Mouse (Mus musculus) heart, embryonic 11.5 days (tissue): ENCODE results near the gene Fbxo2. TPM values are rescaled to one million over a fixed set of nuclear protein-coding genes. Genes with fewer than 3 reads are reported as not detected.
"Not testable (repeated sequence)": the region's sequence is repeated elsewhere in the genome, so short reads cannot be mapped to it uniquely, and the experiment has no call there.

ENCODE experiments used
- ATAC-seq: fragments of 200-750 bp; cut with Nextera tagmentation; replicated peaks from 2 replicates; pipeline ENCODE4 v1.8.0; 2017; ENCODE audit warnings: moderate library complexity; ENCODE audit not compliant: insufficient number of reproducible peaks, low FRiP score, low TSS enrichment
- H3K27ac ChIP-seq: fragments of 300-500 bp; sonication (generic); 2 replicates; pipeline ENCODE4 v1.5.1; 2014; ENCODE audit warnings: mild to moderate bottlenecking, low read depth, low read length
- H3K27me3 ChIP-seq: fragments of 300-500 bp; sonication (generic); 2 replicates; pipeline ENCODE4 v1.6.1; 2014; ENCODE audit warnings: mild to moderate bottlenecking, low read length, mixed read lengths; ENCODE audit not compliant: control insufficient read depth, insufficient read depth
- H3K36me3 ChIP-seq: fragments of 300-500 bp; sonication (generic); 2 replicates; pipeline ENCODE4 v1.6.1; 2014; ENCODE audit warnings: mild to moderate bottlenecking, low read length, moderate library complexity, mixed read lengths; ENCODE audit not compliant: control insufficient read depth, insufficient read depth
- H3K4me1 ChIP-seq: fragments of 300-500 bp; sonication (generic); 2 replicates; pipeline ENCODE4 v1.6.1; 2014; ENCODE audit warnings: low read length; ENCODE audit not compliant: control insufficient read depth, insufficient read depth
- H3K4me2 ChIP-seq: fragments of 300-500 bp; sonication (generic); 2 replicates; pipeline ENCODE4 v1.6.1; 2014; ENCODE audit warnings: mild to moderate bottlenecking, moderate library complexity
- H3K4me3 ChIP-seq: fragments of 300-500 bp; sonication (generic); 2 replicates; pipeline ENCODE4 v1.5.1; 2014; ENCODE audit warnings: low read depth, low read length
- H3K9ac ChIP-seq: fragments of 300-500 bp; sonication (generic); 2 replicates; pipeline ENCODE4 v1.6.1; 2014; ENCODE audit warnings: mild to moderate bottlenecking, low read depth, low read length, moderate library complexity
- H3K9me3 ChIP-seq: fragments of 300-500 bp; sonication (generic); replicated peaks from 2 replicates; pipeline ENCODE4 v1.6.1; 2016; ENCODE audit warnings: low read length; ENCODE audit not compliant: control insufficient read depth
- WGBS: fragments of 180-500 bp; shearing (Covaris S2); extraction: QIAGEN DNeasy Blood & Tissue Kit; methylation state at CpG from one replicate; pipeline ENCODE4 v1.1.7; 2014; ENCODE audit not compliant: insufficient replicate concordance; 5-methylcytosine and 5-hydroxymethylcytosine counted together
- polyA plus RNA-seq: library from polyadenylated mRNA; unstranded; fragments of >200 nt; fragmentation: Nextera tagmentation; extraction: Ambion mirVana; gene quantifications from 2 replicates; pipeline ENCODE4 v1.2.1, GENCODE M21; 2014

Gene Fbxo2
- polyA plus RNA-seq, 1 experiment from 2014 or later, result 0.84 TPM

DNA sequence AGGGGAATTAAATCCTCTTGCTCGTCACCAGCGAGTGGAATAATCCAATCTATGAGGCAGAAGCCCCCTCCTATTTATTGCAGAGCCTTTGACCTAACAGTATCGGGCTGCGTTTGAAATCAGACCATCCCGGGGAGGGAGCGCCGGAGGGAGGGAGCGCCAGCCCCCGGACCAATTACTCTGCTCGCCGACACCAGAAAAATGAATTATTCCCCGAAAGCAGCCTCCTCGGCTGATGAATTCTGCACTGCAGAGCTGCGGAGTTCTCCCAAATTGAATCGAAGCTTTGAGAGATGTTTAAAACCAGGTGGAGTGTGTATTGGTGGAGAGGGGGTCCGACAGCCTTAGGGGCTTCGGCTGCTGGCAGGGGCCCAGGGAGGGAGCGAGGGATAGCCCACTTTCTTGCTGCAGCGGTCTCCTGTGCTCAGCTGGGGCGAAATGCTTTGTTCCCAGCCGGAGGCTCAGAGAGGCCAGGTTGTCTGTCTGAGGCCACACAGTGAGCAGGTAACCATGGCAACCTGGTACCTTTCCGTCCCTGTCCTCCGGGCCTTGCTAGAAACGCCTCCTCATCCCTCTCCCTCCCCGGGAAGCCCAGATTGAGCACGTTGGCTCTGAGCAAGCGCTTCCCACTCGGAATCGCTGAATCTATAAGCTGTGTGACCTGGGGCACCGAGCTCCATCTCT, 13.5 kb downstream of the Fbxo2 start:
- H3K9ac ChIP-seq, result no peak overlapping the region
- ATAC-seq, result no peak

DNA sequence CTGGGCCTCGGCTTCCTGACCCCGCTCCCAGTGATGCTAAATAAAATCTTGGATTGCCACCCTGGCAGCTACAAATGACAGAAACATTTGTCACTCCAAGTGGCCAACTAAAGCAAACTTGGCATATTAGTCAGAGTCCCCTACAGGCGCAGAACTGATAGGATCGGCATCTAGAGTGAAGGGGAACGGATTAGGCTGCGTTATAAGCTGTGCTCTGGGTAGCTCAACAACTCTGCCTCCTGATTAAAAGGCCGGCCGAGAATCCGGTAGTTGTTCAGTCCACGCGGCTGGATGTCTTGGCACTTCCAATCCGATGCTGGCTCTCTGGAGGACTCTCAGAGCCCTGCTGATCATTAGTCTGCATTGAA, 14.1 kb downstream of the Fbxo2 start:
- no peaks in the 10 kb centered on the region; the same call in 1 of the 2 replicates for H3K9me3 ChIP-seq
- H3K4me1 ChIP-seq, result no peaks in the 10 kb centered on the region
- no peak overlapping the region for H3K9ac ChIP-seq
- H3K27ac ChIP-seq, result no peak overlapping the region
- H3K4me2 ChIP-seq, result no peak overlapping the region
- peaks cover 80% of the 10 kb centered on the region for H3K27me3 ChIP-seq
- H3K4me3 ChIP-seq, result no peak overlapping the region
- no peak for ATAC-seq
- H3K36me3 ChIP-seq, result no peaks in the 10 kb centered on the region
- WGBS, result 6% methylated on average over 12 of the region's 12 CpGs

More for the DNA sequence above, 13.5 kb downstream of the Fbxo2 start:
- no peaks in the 10 kb centered on the region for H3K4me1 ChIP-seq
- H3K9me3 ChIP-seq, result no peaks in the 10 kb centered on the region; the same call in 1 of the 2 replicates
- no peak overlapping the region for H3K4me3 ChIP-seq
- 4% methylated on average over 30 of the region's 30 CpGs for WGBS
- no peak overlapping the region for H3K27ac ChIP-seq
- no peaks in the 10 kb centered on the region for H3K36me3 ChIP-seq
- H3K4me2 ChIP-seq, result no peak overlapping the region
- peaks cover 80% of the 10 kb centered on the region for H3K27me3 ChIP-seq

DNA sequence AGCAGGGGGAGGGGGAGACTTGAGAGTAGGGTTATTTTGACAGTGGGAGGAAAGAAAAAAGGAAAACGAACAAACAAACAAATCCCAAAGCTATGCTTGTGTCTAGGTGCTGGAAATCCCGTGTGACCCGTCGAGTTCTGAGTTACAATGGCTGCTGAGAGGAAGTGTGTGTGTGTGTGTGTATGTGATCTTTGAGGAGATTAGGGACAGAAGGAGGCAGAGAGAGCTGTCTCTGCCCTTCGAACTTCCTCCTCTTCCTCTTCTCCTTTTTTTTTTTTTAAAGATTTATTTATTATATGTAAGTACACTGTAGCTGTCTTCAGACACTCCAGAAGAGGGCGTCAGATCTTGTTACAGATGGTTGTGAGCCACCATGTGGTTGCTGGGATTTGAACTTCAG, 16.2 kb downstream of the Fbxo2 start:
- H3K27me3 ChIP-seq, result peaks cover 63% of the 10 kb centered on the region
- WGBS, result 61% methylated on average over 5 of the region's 6 CpGs
- not testable (repeated sequence) for H3K4me1 ChIP-seq

DNA sequence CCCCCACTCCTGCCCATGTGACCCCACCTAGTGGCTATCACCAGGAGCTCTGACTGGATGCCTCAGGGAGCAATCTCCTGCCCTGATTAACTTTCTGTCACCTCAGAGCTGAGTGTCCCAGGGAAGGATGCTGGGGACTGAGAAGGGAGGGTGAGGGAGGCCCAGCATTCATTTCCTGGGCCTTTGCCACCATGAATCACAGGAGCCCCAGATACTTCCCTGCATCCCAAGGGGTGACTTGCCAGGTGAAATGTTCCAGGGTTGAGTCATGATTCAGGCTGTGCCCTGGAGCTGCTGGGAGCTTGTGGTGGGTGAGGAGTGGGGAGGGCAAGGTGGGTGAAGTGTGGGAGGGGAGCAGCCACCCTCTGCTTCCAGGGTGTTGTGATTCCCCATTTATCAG, 17.3 kb downstream of the Fbxo2 start:
- no peaks in the 10 kb centered on the region for H3K36me3 ChIP-seq
- ATAC-seq, result no peak
- H3K27me3 ChIP-seq, result peaks cover 54% of the 10 kb centered on the region
- no peaks in the 10 kb centered on the region for H3K4me1 ChIP-seq
- H3K4me2 ChIP-seq, result no peak overlapping the region
- no peak overlapping the region; the same call in 1 of the 2 replicates for H3K27ac ChIP-seq
- no peak overlapping the region for H3K4me3 ChIP-seq
- H3K9me3 ChIP-seq, result no peaks in the 10 kb centered on the region; the same call in 1 of the 2 replicates
- no peak overlapping the region for H3K9ac ChIP-seq

More for the DNA sequence above, 16.2 kb downstream of the Fbxo2 start:
- not testable (repeated sequence) for H3K9me3 ChIP-seq, H3K36me3 ChIP-seq, H3K4me3 ChIP-seq, ATAC-seq, H3K27ac ChIP-seq, H3K4me2 ChIP-seq, H3K9ac ChIP-seq

DNA sequence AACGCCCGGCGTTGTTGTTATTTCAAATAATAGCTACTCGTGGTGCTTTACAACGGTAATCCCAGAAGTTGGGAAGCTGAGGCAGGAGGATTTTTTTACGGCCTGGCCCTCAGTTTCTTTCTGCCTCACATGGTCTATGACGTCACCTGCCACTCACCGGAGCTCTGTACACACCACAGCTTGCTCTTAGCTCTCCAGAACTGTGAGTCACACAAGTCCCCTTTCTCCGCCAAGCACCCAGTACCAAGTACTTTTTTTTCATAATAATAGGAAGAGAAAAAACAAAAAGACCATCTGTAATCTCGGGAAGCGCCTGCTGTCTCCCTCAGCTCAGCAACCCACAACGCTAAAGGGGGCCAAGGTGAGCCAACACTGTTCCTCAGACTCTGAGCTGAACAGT, 21.1 kb downstream of the Fbxo2 start:
- 83% methylated on average over 12 of the region's 12 CpGs for WGBS
- Histone ChIP-seq H3K27me3 (peaks cover 17% of the 10 kb centered on the region), H3K4me3 (no peak overlapping the region), H3K9ac (no peak overlapping the region), H3K4me2 (no peak overlapping the region), H3K36me3 (no peaks in the 10 kb centered on the region), H3K9me3 (no peaks in the 10 kb centered on the region), H3K4me1 (no peaks in the 10 kb centered on the region), H3K27ac (no peak overlapping the region)
- ATAC-seq, result no peak

DNA sequence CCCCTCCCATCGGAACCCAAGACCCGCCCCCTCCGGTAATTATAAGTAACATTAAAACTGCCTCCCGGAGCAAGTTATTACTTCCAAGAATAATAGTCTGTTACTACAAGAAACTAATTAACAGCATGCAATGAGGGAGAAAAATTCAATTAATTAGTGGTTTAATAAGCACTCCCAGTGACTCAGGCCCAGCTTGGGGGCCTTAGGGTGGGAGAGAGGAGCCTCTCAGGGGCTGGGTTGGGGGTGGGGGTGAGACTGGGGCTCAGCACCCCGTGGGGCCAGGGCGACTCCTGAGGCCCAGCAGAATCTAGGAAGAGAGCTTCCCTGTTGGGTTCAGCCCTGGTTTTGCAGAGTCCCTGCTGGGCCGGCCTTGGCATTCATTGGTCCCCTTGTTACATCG, 21.9 kb downstream of the Fbxo2 start:
- no peak for ATAC-seq
- no peaks in the 10 kb centered on the region for H3K4me1 ChIP-seq
- 30% methylated on average over 8 of the region's 8 CpGs for WGBS
- no peaks in the 10 kb centered on the region for H3K36me3 ChIP-seq
- no peak overlapping the region for H3K27ac ChIP-seq
- peaks cover 11% of the 10 kb centered on the region for H3K27me3 ChIP-seq
- H3K4me2 ChIP-seq, result no peak overlapping the region
- no peak overlapping the region for H3K4me3 ChIP-seq
- no peaks in the 10 kb centered on the region for H3K9me3 ChIP-seq
- no peak overlapping the region for H3K9ac ChIP-seq

DNA sequence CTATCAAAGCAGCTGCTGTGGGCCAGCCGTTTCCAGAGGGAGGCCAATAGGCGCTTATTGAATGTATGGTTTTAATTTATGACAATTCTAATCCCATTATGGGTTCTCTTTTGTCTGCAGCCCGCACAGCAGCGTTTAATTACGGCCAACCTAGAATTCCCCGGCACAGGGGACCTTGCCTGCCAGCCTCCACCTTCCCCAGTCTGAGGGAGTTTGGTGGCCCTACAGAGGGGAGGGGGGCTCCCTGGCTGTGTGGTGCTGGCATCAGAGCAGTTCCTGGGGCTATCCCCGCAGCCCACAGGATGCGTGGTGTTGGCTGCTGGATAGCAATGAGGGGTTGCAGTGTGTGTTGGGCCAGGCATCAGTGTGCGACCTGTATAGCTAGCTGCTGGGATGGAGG, 24.1 kb downstream of the Fbxo2 start:
- no peak for ATAC-seq
- WGBS, result 67% methylated on average over 9 of the region's 9 CpGs

DNA sequence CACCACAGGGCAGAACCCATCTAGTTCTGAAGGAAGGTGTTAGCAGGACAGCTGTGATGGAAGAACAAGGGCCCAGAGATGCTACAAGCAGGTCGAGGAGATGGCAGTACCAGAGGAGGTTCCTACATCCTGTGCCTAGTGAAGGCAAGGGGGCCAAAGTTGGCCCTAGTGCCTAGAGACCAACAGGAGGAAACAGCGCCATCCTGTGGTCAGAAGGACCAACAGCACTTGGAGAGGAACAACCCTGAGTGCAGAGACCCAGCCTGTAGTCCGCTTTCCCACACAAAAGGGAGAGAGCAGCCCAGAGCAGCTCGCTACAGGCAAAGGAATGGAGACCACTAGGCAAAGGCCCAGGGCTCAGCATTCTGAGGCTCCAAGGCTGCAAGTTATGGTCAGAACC, 25.4 kb downstream of the Fbxo2 start:
- 0 out of 2 replicates have a peak, but pooled peaks cover 2% of the 10 kb centered on the region for H3K27me3 ChIP-seq
- H3K4me2 ChIP-seq, result no peak overlapping the region
- 61% methylated on average over 4 of the region's 4 CpGs for WGBS
- H3K9ac ChIP-seq, result no peak overlapping the region
- H3K9me3 ChIP-seq, result no peaks in the 10 kb centered on the region
- no peaks in the 10 kb centered on the region for H3K4me1 ChIP-seq
- ATAC-seq, result no peak
- no peaks in the 10 kb centered on the region for H3K36me3 ChIP-seq
- no peak overlapping the region for H3K27ac ChIP-seq
- H3K4me3 ChIP-seq, result no peak overlapping the region

More for the DNA sequence above, 24.1 kb downstream of the Fbxo2 start:
- Histone ChIP-seq H3K27ac (no peak overlapping the region), H3K9me3 (no peaks in the 10 kb centered on the region), H3K36me3 (no peaks in the 10 kb centered on the region), H3K4me3 (no peak overlapping the region), H3K27me3 (0 out of 2 replicates have a peak, but pooled peaks cover 2% of the 10 kb centered on the region), H3K4me1 (no peaks in the 10 kb centered on the region), H3K4me2 (no peak overlapping the region), H3K9ac (no peak overlapping the region)

DNA sequence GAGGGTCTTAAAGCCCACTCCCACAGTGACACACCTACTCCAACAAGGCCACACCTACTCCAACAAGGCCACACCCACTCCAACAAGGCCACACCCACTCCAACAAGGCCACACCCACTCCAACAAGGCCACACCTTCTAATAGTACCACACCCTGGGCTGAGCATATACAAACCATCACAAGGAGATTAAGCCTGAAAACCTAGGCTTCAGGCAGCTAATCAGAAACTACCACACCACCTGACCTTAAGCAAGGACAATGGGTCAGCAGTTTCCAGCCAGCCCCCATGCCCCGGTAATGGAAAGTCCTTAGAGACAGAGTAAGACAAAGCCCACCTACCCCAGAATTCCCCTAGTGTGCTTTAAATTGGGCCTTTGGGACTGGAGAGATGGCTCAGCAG, 28.3 kb downstream of the Fbxo2 start:
- not testable (repeated sequence) for H3K4me1 ChIP-seq, H3K27ac ChIP-seq, ATAC-seq, H3K9me3 ChIP-seq, H3K27me3 ChIP-seq, H3K36me3 ChIP-seq, H3K9ac ChIP-seq, H3K4me2 ChIP-seq, H3K4me3 ChIP-seq
- WGBS, result 69% methylated on average over 1 of the region's 1 CpGs
